Mouse (Mus musculus) common myeloid progenitor, adult 5-6 weeks (primary cell): ENCODE data around the gene Gpr15. TPM values are rescaled to one million over a fixed set of nuclear protein-coding genes. Genes with fewer than 3 reads are reported as not detected.

Experiments used
- ATAC-seq: replicated peaks from 2 replicates; pipeline ENCODE4 v1.8.0; 2016; ENCODE audit warnings: low read depth, mild to moderate bottlenecking, moderate TSS enrichment, inconsistent platforms; ENCODE audit not compliant: poor library complexity, severe bottlenecking
- total RNA-seq: library from RNA; stranded (forward); fragments of 200-1000, 187-1606 nt; gene quantifications from 2 replicates; pipeline ENCODE4 v1.2.3, GENCODE M21; 2017

Gpr15 gene
- total RNA-seq, 1 experiment from 2014 or later, result not detected

GRCm38 (mm10) chr16:58703382-58704124 lies 15.3 kb downstream of the Gpr15 start:
- ATAC-seq, result no peak

- 0 out of 2 replicates have a peak, but pooled peaks have one; percentile 48 for ATAC-seq
These were observed 16.4 kb downstream of the Gpr15 start for GRCm38 (mm10) chr16:58702329-58702932.

- ATAC-seq, result no peak
These were observed 17.1 kb downstream of the Gpr15 start for GRCm38 (mm10) chr16:58701779-58702178.

GRCm38 (mm10) chr16:58700816-58701424 lies 17.9 kb downstream of the Gpr15 start:
- ATAC-seq, result no peak

GRCm38 (mm10) chr16:58700174-58700573 lies 18.7 kb downstream of the Gpr15 start:
- no peak for ATAC-seq

GRCm38 (mm10) chr16:58697261-58697660 lies 21.6 kb downstream of the Gpr15 start:
- ATAC-seq, result no peak

GRCm38 (mm10) chr16:58696796-58697195 lies 22.1 kb downstream of the Gpr15 start:
- ATAC-seq, result no peak

- no peak for ATAC-seq
These were observed 24.8 kb downstream of the Gpr15 start for GRCm38 (mm10) chr16:58694091-58694490.

- ATAC-seq, result peak; percentile 79
These were observed 28.5 kb downstream of the Gpr15 start for GRCm38 (mm10) chr16:58690322-58690732.

- no peak for ATAC-seq
These were observed 29.2 kb downstream of the Gpr15 start for GRCm38 (mm10) chr16:58689555-58690169.

GRCm38 (mm10) chr16:58688534-58688933 lies 30.3 kb downstream of the Gpr15 start:
- no peak for ATAC-seq

- ATAC-seq, result peak; percentile 73
These were observed 33.0 kb downstream of the Gpr15 start for GRCm38 (mm10) chr16:58685548-58686537.

- no peak for ATAC-seq
These were observed 34.3 kb downstream of the Gpr15 start for GRCm38 (mm10) chr16:58684537-58684936.

- no peak for ATAC-seq
These were observed 35.0 kb downstream of the Gpr15 start for GRCm38 (mm10) chr16:58683911-58684310.

GRCm38 (mm10) chr16:58682870-58683269 lies 36.0 kb downstream of the Gpr15 start:
- ATAC-seq, result no peak

- ATAC-seq, result no peak
These were observed 36.8 kb downstream of the Gpr15 start for GRCm38 (mm10) chr16:58682046-58682445.

- ATAC-seq, result peak; percentile 58
These were observed 40.2 kb downstream of the Gpr15 start for GRCm38 (mm10) chr16:58678660-58679059.

GRCm38 (mm10) chr16:58677491-58677890 lies 41.4 kb downstream of the Gpr15 start:
- no peak for ATAC-seq

- ATAC-seq, result no peak
These were observed 42.2 kb downstream of the Gpr15 start for GRCm38 (mm10) chr16:58676633-58677032.

GRCm38 (mm10) chr16:58676156-58676555 lies 42.7 kb downstream of the Gpr15 start:
- no peak for ATAC-seq
